Mouse (Mus musculus) gastrocnemius, adult 2 months (tissue): ENCODE measurements at regions not wholly inside any gene's neighbourhood (a gene's known extent, or its start where the extent isn't known, plus 50 kb on each side); places are given as distances from the start of the nearest gene placed in this dataset.

Source experiments
- DNase-seq: peaks from one replicate; pipeline ENCODE4 v3.0.0; 2022
- H3K27ac ChIP-seq: fragments of 200-600 bp; 2 replicates; pipeline ENCODE4 v1.8.1; 2022; ENCODE audit warnings: mild to moderate bottlenecking
- H3K4me3 ChIP-seq: fragments of 200-600 bp; 2 replicates; pipeline ENCODE4 v1.8.1; 2022; ENCODE audit warnings: mild to moderate bottlenecking, moderate library complexity
- CTCF ChIP-seq: fragments of 200-600 bp; IDR thresholded peaks from 2 replicates; pipeline ENCODE4 v1.8.1; 2022; ENCODE audit warnings: antibody characterized with exemption, mild to moderate bottlenecking, moderate library complexity
- intact Hi-C: fragments of 180-260 bp; cut with DNase I; formaldehyde crosslinking; loops from one replicate; pipeline ENCODE4 v1.15.1; 2025

DNA sequence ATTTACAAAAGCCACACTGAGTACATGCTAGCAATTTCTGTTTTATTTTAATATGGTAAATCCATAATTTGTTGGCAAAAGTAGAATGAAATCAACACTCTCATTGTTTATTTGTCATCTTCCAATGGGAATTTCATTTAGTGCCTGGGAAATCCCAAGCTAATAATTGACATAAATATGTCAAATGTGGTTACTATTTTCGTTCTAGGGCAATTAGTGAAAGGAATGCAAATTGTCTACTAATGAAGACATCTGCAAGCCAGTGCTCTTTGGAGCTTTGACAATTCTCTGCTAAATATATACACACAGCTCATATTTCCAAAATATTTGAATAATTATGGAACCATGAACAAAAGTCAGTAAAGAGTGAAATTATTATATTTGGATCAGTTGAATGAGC lies 134.8 kb upstream of the 4933436I01Rik start:
- intact Hi-C loops = no loop called here
- DNase-seq = no peak
- Histone ChIP-seq H3K4me3 (no peak overlapping the region), H3K27ac (no peak overlapping the region)
- no peak for TF ChIP-seq CTCF

DNA sequence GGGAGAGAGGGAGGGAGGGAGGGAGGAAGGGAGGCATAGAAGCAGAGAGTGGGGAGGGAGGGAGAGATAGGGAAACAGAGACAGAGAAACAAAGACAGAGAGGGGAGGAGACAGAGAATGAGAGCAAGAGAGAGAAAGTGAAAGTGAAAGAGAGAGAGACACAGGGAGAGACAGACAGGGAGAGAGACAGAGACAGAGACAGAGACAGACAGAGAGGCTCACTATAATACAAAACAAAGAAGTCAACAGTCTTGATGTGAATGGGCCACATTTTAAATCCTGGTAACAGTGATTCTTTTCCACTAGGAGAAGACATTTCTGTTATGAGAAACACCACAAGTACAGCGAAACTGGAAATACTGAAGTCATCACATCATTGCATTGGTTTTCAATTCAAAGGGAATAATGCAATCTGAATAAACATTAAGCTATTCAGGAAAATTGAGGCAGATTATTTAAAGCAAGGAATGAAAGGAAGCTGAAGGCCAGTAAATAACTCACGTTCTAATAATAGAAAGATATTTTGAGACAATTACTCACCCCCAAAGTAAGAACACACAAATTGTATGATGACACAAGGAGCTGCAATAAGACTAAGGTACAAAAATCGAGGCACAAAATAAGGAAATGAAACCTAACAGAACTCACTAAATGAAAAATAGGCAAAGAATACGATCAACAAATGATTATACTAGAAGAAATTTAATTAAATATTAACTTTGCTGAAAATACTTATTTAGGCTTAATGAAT lies 122.9 kb upstream of the 4933436I01Rik start:
- H3K4me3 ChIP-seq = peak overlapping the region; percentile 49
- intact Hi-C loops = no loop called here
- DNase-seq = no peak
- TF ChIP-seq CTCF = no peak
- peak overlapping the region; percentile 38; the same call in 1 of the 2 replicates for H3K27ac ChIP-seq
